Mouse (Mus musculus): ENCODE measurements around the gene Olfml2a.

GRCm38 (mm10) chr2:39011264-39011663 is 79.5 kb downstream of the Olfml2a start:
- no peak for TF ChIP-seq CTCF (IDR thresholded peaks at IDR 0.05; ENCODE audit: low read depth)
- TF ChIP-seq EP300 (IDR thresholded peaks at IDR 0.05; ENCODE audit: low read depth), result no peak

All from liver, embryonic 14.5 days (tissue).